Mouse (Mus musculus) forebrain, postnatal 0 days (tissue): ENCODE results near the gene Thrb. TPM values are rescaled to one million over a fixed set of nuclear protein-coding genes. Genes with fewer than 3 reads are reported as not detected.

Experiments used
- ATAC-seq: fragments of 200-750 bp; cut with Nextera tagmentation; 2 replicates; pipeline ENCODE4 v1.8.0; 2017; ENCODE audit warnings: mild to moderate bottlenecking, moderate library complexity
- DNase-seq: peaks from one replicate; pipeline ENCODE4 v3.0.0-alpha.2; 2015
- H3K27ac ChIP-seq: fragments of 300-500 bp; sonication (generic); 2 replicates; pipeline ENCODE4 v1.5.1; 2014; ENCODE audit warnings: low read depth, mild to moderate bottlenecking, antibody characterized with exemption, low read length, moderate library complexity, mixed read lengths
- H3K27me3 ChIP-seq: fragments of 300-500 bp; sonication (generic); 2 replicates; pipeline ENCODE4 v1.6.1; 2014; ENCODE audit warnings: mild to moderate bottlenecking, low read length, mixed read lengths; ENCODE audit not compliant: insufficient read depth
- H3K36me3 ChIP-seq: fragments of 300-500 bp; sonication (generic); 2 replicates; pipeline ENCODE4 v1.6.1; 2014; ENCODE audit warnings: mild to moderate bottlenecking, moderate library complexity; ENCODE audit not compliant: insufficient read depth
- H3K4me1 ChIP-seq: fragments of 300-500 bp; sonication (generic); 2 replicates; pipeline ENCODE4 v1.6.1; 2014; ENCODE audit warnings: antibody characterized with exemption; ENCODE audit not compliant: insufficient read depth
- H3K4me2 ChIP-seq: fragments of 300-500 bp; sonication (generic); 2 replicates; pipeline ENCODE4 v1.6.1; 2014; ENCODE audit warnings: low read depth, mild to moderate bottlenecking, moderate library complexity
- H3K4me3 ChIP-seq: fragments of 300-500 bp; sonication (generic); 2 replicates; pipeline ENCODE4 v1.5.1; 2014; ENCODE audit warnings: low read depth, low read length, mixed read lengths
- H3K9ac ChIP-seq: fragments of 300-500 bp; sonication (generic); 2 replicates; pipeline ENCODE4 v1.6.1; 2014; ENCODE audit warnings: mild to moderate bottlenecking
- H3K9me3 ChIP-seq: fragments of 300-500 bp; sonication (generic); 2 replicates; pipeline ENCODE4 v1.6.1; 2016; ENCODE audit warnings: low read length
- CTCF ChIP-seq: sonication (generic); IDR thresholded peaks from 2 replicates; pipeline ENCODE4 v1.5.1; 2016; ENCODE audit warnings: antibody characterized with exemption, control low read depth, low read depth
- WGBS: fragments of 180-500 bp; shearing (Covaris S2); extraction: QIAGEN DNeasy Blood & Tissue Kit; methylation state at CpG from one replicate; pipeline ENCODE4 v1.1.7; 2014; 5-methylcytosine and 5-hydroxymethylcytosine counted together
- polyA plus RNA-seq: library from polyadenylated mRNA; unstranded; fragments of >200 nt; fragmentation: Nextera tagmentation; extraction: Ambion mirVana; gene quantifications from 2 replicates; pipeline ENCODE4 v1.2.1, GENCODE M21; 2015
- total RNA-seq: library from RNA; depleted of rRNA; stranded (reverse); fragments of >200 nt; gene quantifications from 2 replicates; pipeline ENCODE4 v1.2.3, GENCODE M21; 2014

The Thrb gene
- total and polyA plus RNA-seq, 2 experiments from 2014 or later, result 3.3 to 6.2 TPM

- Histone ChIP-seq H3K27ac (no peak overlapping the region), H3K4me1 (no peaks in the 10 kb centered on the region), H3K9me3 (no peaks in the 10 kb centered on the region), H3K9ac (no peak overlapping the region), H3K4me2 (no peak overlapping the region), H3K27me3 (no peaks in the 10 kb centered on the region), H3K4me3 (no peak overlapping the region), H3K36me3 (no peaks in the 10 kb centered on the region)
- 61% methylated on average over 2 of the region's 2 CpGs for WGBS
- DNase-seq (no peak), ATAC-seq (no peak)
- no peak for TF ChIP-seq CTCF
Measured at GRCm38 (mm10) chr14:17767987-17768386, 107.9 kb downstream of the Thrb start.

GRCm38 (mm10) chr14:17774404-17774803, 114.3 kb downstream of the Thrb start:
- no peak for TF ChIP-seq CTCF
- H3K27me3 ChIP-seq, result no peaks in the 10 kb centered on the region
- no peak overlapping the region for H3K9ac ChIP-seq
- no peak for DNase-seq
- H3K36me3 ChIP-seq, result no peaks in the 10 kb centered on the region
- 76% methylated on average over 2 of the region's 2 CpGs for WGBS
- H3K4me3 ChIP-seq, result no peak overlapping the region
- H3K27ac ChIP-seq, result no peak overlapping the region
- no peak overlapping the region for H3K4me2 ChIP-seq
- H3K9me3 ChIP-seq, result no peaks in the 10 kb centered on the region
- no peaks in the 10 kb centered on the region for H3K4me1 ChIP-seq
- no peak for ATAC-seq

GRCm38 (mm10) chr14:17781921-17782320, 121.9 kb downstream of the Thrb start:
- Histone ChIP-seq H3K9me3 (no peaks in the 10 kb centered on the region), H3K4me2 (no peak overlapping the region), H3K27ac (no peak overlapping the region), H3K9ac (no peak overlapping the region), H3K4me1 (no peaks in the 10 kb centered on the region), H3K27me3 (no peaks in the 10 kb centered on the region), H3K36me3 (no peaks in the 10 kb centered on the region), H3K4me3 (no peak overlapping the region)
- DNase-seq (no peak), ATAC-seq (no peak)
- TF ChIP-seq CTCF, result no peak
- WGBS, result 65% methylated on average over 4 of the region's 4 CpGs

GRCm38 (mm10) chr14:17784207-17784806, 124.2 kb downstream of the Thrb start:
- no peak overlapping the region for H3K9ac ChIP-seq
- no peaks in the 10 kb centered on the region for H3K36me3 ChIP-seq
- H3K4me1 ChIP-seq, result no peaks in the 10 kb centered on the region
- DNase-seq (no peak), ATAC-seq (no peak)
- no peak for TF ChIP-seq CTCF
- no peak overlapping the region for H3K4me2 ChIP-seq
- H3K27me3 ChIP-seq, result no peaks in the 10 kb centered on the region
- no peaks in the 10 kb centered on the region for H3K9me3 ChIP-seq
- WGBS, result 79% methylated on average over 5 of the region's 5 CpGs
- no peak overlapping the region for H3K27ac ChIP-seq
- H3K4me3 ChIP-seq, result no peak overlapping the region

- Histone ChIP-seq H3K36me3 (no peaks in the 10 kb centered on the region), H3K4me2 (no peak overlapping the region), H3K4me1 (no peaks in the 10 kb centered on the region), H3K27ac (no peak overlapping the region), H3K9ac (no peak overlapping the region), H3K9me3 (no peaks in the 10 kb centered on the region), H3K27me3 (no peaks in the 10 kb centered on the region), H3K4me3 (no peak overlapping the region)
- 49% methylated on average over 3 of the region's 3 CpGs for WGBS
- ATAC-seq (no peak), DNase-seq (no peak)
- TF ChIP-seq CTCF, result no peak
Measured at GRCm38 (mm10) chr14:17785370-17785769, 125.3 kb downstream of the Thrb start.

- Histone ChIP-seq H3K27me3 (no peaks in the 10 kb centered on the region), H3K4me3 (no peak overlapping the region), H3K36me3 (no peaks in the 10 kb centered on the region), H3K4me1 (no peaks in the 10 kb centered on the region), H3K27ac (no peak overlapping the region), H3K4me2 (no peak overlapping the region), H3K9me3 (no peaks in the 10 kb centered on the region), H3K9ac (no peak overlapping the region)
- DNase-seq (no peak), ATAC-seq (no peak)
- WGBS, result 9% methylated on average over 2 of the region's 2 CpGs
- TF ChIP-seq CTCF, result no peak
Measured at GRCm38 (mm10) chr14:17786249-17786648, 126.2 kb downstream of the Thrb start.

GRCm38 (mm10) chr14:17803934-17804602, 144.0 kb downstream of the Thrb start:
- no peak for TF ChIP-seq CTCF
- no peak for ATAC-seq
- WGBS, result 77% methylated on average over 3 of the region's 3 CpGs

More at GRCm38 (mm10) chr14:17803934-17804602, 144.0 kb downstream of the Thrb start:
- no peak overlapping the region for H3K9ac ChIP-seq
- H3K4me1 ChIP-seq, result no peaks in the 10 kb centered on the region
- H3K4me2 ChIP-seq, result no peak overlapping the region
- H3K4me3 ChIP-seq, result no peak overlapping the region
- no peaks in the 10 kb centered on the region for H3K36me3 ChIP-seq
- DNase-seq, result no peak
- no peaks in the 10 kb centered on the region for H3K9me3 ChIP-seq
- H3K27me3 ChIP-seq, result no peaks in the 10 kb centered on the region
- no peak overlapping the region for H3K27ac ChIP-seq
